Mouse (Mus musculus) CD4-positive, CD25-positive, alpha-beta regulatory T cell, adult 4 months (primary cell): ENCODE results near the gene Lipo2. TPM values are rescaled to one million over a fixed set of nuclear protein-coding genes. Genes with fewer than 3 reads are reported as not detected.
"Not testable (repeated sequence)": the region's sequence is repeated elsewhere in the genome, so short reads cannot be mapped to it uniquely, and the experiment has no call there.

ENCODE experiments used
- ATAC-seq: one replicate; pipeline ENCODE4 v1.8.0; 2017
- polyA plus RNA-seq, 2 experiments: library from polyadenylated mRNA; unstranded; fragments of 100-300 nt; shearing (Covaris generic); gene quantifications; one replicate each; pipeline ENCODE4 v1.2.1; 2017

The Lipo2 gene
- not detected for polyA plus RNA-seq

DNA sequence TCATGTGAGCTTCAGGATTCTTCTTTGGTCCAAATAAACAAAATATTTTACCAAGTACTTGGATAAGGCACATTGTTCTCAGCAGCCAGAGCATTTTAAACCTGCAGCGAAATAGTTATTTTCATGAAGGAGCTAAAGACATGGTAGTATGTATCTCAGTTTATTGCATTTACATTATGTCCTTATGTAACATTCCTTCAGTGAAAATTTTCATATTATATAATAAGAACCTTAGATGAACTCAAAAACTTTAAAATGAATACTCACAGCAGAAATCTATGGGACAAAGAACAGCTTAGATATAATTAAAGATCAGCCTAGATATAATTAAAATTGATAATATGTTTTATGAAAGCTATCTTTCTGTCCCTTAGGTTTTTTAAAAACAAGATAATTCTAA is at the start of gene Lipo2:
TSS of gene Lipo2 (minus strand) at position 101 of the 400 bp plus-strand sequence.
- ATAC-seq, result not testable (repeated sequence)

- ATAC-seq, result not testable (repeated sequence)
Measured at GRCm38 (mm10) chr19:33787359-33787758, 36.2 kb upstream of the Lipo2 start, which contains the start of gene Lipo1. TSS of gene Lipo1 (minus strand) at chr19:33787459.

GRCm38 (mm10) chr19:33786576-33787277 is 35.6 kb upstream of the Lipo2 start:
- ATAC-seq, result no peak

DNA sequence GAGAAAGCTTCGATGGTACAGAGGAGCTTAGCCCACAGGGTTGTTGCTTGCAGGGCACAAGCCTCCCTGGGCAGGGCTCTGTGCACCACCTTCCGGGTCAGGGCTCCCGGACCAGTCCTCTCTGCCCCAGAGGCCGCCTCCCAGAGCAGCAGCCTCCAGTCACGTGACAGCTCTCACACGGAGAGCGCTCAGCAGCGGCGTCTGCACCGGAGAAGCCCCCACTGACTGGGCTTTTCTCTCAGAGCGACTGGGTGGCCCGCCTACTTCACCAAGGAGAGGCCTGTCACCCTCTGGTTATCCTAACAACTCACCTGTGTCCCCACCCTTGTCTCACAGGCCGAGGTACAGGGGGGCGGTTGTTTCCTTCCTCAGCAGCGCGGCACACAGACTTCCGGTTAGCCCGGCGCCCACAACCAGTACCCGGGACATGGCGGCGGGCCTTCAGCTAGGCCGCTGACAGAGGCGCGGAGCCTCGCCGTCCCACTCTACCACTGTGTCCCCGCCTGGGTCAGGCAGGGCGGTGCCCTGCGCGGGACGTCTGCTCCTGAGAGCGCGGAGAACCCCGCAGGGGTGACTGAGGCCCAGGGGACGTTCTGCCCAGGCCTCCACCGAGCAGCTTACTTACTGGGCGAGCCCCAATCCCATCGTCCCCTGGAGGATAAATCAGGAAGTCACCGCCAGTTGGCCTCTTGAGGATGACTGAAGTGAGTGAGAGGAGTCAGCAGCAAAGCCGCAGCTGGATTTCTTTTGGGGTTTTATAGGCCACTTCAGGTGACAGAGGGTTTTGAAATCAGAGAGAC is 10.3 kb upstream of the Lipo2 start, which contains the start of gene Lipo3:
TSS of gene Lipo3 (minus strand) at position 665 of the 800 bp plus-strand sequence.
- ATAC-seq, result peak; percentile 76

Other genes starting within 250 kb of the Lipo2 start
- gene Lipo4, start 233.6 kb downstream of the Lipo2 start, polyA plus RNA-seq, result not detected
- gene Gm8978, start 126.1 kb downstream of the Lipo2 start, polyA plus RNA-seq, result not detected
- 1 to 10 TPM; 7.0 to 9.4 TPM for gene Lipo3, start 10.6 kb upstream of the Lipo2 start, polyA plus RNA-seq
- not detected for gene Lipo1, start 36.1 kb upstream of the Lipo2 start, polyA plus RNA-seq
- gene Lipf, start 209.8 kb upstream of the Lipo2 start, polyA plus RNA-seq, result not detected